Mouse (Mus musculus): Measurements from ENCODE around the gene Shroom1.

Gene Shroom1

GRCm38 (mm10) chr11:53479171-53479782 is 22.3 kb downstream of the Shroom1 start:
- DNase-seq (ENCODE audit: low read depth, low spot score) = no peak

- DNase-seq (ENCODE audit: low read depth, low spot score) = peak; percentile 27
Measured at GRCm38 (mm10) chr11:53479783-53480301, 22.8 kb downstream of the Shroom1 start, which contains the start of the genes Gm9945 and Sowaha. TSS of gene Gm9945 (plus strand) at chr11:53480166. TSS of gene Sowaha (minus strand) at chr11:53480274.

GRCm38 (mm10) chr11:53481088-53481730 is 24.2 kb downstream of the Shroom1 start:
- no peak for DNase-seq (ENCODE audit: low read depth, low spot score)

GRCm38 (mm10) chr11:53483159-53483891 is 26.3 kb downstream of the Shroom1 start:
- DNase-seq (ENCODE audit: low read depth, low spot score) = no peak

DNA sequence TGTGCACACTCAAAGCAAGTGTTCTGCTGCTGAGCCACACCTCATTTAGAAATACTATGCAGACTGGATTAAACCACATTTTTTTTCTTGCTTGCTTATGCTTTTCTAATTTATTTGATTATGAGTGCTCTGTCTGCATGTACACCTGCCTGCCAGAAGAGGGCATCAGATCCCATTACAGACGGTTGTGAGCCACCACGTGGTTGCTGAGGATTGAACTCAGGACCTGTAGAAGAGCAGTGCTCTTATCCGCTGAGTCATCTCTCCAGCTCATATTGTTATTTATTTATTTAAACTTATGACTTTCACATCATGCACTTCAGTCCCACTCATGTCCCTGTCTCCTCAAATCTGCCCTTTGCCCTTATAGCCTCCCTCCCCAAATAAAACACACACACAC is 28.7 kb downstream of the Shroom1 start:
- DNase-seq (ENCODE audit: low read depth, low spot score) = no peak

- no peak for DNase-seq (ENCODE audit: low read depth, low spot score)
Measured at GRCm38 (mm10) chr11:53486351-53486750, 29.3 kb downstream of the Shroom1 start.

- DNase-seq (ENCODE audit: low read depth, low spot score) = no peak
Measured at GRCm38 (mm10) chr11:53486822-53487594, 30.0 kb downstream of the Shroom1 start.

DNA sequence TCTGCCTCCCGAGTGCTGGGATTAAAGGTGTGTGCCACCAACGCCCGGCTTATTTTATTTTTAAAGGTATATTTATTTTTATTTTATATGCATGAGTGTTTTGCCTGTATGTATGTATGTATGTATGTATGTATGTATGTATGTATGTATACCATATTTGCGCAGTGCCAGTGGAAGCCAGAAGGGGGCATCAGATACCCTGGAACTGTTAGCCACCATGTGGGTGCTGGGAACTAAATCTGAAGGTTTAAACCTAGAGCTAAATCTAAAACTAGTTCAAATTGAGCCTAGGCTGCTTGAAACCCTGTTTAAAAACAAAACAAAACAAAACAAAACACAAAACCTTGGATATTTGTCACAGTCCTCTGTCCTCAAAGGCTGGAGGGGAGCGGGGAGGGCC is 32.0 kb downstream of the Shroom1 start:
- DNase-seq (ENCODE audit: low read depth, low spot score) = no peak

DNA sequence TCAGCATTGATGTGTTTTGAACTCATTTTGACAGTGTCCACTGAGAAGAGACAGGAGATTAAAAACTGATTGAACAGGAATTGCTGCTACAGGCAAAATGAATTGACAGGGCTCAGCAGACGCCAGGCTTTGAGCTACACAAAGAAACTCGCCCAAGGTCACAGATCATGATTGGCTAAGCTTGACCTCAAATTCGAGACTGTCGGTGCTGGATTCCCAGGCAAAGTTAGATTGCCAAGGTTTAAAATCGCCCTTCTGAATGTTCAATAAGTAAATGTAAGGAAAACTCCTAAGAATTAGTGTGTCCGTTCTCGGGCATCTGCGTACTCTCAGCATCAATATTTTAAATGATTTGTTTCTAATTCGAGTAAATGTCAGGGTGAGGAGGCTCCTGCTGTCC is 32.4 kb downstream of the Shroom1 start:
- DNase-seq (ENCODE audit: low read depth, low spot score) = no peak

- no peak for DNase-seq (ENCODE audit: low read depth, low spot score)
Measured at GRCm38 (mm10) chr11:53491954-53492401, 35.0 kb downstream of the Shroom1 start.

DNA sequence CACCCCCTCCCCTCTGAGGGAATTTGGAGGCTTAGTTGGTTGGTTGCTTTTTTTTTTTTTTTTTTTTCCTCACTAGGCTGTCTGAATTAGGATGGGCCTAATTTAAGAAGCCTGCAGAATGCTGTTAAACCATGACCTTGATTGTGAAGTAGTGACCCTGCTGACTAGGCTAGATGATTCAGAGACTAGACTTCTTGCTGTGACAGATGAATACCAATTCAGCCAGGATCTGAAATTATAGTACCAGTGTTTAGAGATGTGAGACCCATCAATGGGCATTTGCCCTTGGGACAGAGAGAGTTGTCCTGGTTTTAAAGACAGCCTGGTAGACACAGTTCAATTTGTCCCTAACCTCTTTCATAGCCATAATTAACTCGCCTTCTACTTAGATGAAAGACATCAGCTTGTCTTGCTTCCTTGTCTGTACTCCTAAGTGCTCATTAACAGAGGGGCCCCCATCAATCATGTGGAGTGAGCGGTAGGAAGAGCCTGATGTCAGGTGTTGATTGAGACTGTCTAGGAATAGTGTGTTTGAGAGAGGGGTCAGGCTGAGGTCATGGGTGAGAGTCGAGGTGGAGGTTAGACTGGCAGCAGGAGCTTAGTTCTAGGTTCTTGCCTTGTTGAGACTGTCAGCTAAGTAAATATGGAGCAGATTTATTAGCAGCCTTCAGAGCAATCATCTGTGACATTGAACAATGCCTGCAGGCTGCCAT is 36.4 kb downstream of the Shroom1 start:
- no peak for DNase-seq (ENCODE audit: low read depth, low spot score)

GRCm38 (mm10) chr11:53495417-53495816 is 38.4 kb downstream of the Shroom1 start:
- no peak for DNase-seq (ENCODE audit: low read depth, low spot score)

DNA sequence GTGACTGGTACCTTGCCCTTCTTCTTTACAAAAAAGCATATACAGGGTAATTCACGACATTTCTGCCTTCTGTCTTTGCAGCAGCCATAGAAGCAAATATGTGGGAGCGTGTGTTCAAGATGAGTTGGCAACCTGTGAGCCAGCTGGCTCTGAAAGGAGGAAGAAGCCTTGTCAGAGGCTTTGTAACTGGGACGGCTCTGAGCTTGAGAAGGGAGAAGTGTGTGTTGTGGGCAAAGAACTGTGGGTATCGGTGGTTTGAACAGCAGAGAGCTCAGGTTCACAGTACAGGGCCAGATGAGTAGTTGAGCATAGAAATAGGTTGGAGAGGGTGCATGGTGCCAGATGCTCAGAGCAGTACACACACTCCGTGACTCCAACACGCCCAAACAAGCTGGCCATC is 39.9 kb downstream of the Shroom1 start:
- no peak for DNase-seq (ENCODE audit: low read depth, low spot score)

DNA sequence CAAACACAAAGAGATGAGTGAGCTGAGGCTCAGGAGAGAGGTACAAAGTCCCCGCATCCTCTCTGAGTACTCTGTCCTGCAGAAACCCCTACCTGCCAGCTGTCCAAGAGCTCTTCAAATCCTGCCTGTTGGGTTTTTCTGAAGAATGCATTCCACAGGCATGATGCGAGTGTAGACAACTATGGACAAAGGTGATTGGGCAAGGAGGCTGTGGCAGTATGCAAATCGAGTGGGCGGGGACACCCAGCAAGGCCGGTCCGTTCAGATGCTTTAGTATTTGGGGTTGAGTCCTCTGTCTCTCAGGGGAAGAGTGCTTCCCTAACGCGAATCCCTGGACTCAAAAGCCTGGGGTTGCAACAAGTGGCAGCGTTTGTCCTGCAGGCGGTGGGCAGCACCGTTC is 43.6 kb downstream of the Shroom1 start:
- no peak for DNase-seq (ENCODE audit: low read depth, low spot score)

DNA sequence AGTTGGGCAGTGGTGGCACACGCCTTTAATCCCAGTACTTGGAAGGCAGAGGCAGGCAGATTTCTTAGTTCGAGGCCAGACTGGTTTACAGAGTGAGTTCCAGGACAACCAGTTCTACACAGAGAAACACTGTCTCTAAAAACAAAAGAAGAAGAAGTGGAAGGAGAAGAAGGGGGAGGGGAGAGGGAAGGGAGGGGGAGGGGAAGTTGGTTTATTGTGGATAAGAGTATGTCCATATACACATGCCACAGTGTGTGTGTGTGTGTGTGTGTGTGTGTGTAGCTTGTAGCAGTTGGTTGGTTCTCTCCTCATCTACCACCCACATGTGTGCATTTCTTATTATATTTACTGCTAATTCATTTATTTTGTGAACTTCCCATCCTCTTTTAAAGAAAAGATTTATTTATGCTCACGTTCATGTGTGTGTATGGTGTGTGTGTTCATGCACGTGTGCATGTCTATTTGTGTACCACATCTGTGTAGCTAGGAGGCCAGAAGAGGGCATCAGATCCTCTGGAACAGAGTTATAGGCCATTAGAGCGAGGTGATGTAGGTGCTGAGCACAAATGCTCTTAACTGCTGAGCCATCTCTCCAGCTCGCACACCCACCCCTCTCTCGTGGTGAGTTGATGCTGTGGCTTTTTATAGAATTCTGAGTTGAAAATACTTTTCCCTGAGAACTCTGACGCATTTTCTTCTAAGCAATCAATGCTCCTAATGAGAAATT is 45.2 kb downstream of the Shroom1 start:
- DNase-seq (ENCODE audit: low read depth, low spot score) = no peak

GRCm38 (mm10) chr11:53503738-53504137 is 46.7 kb downstream of the Shroom1 start:
- DNase-seq (ENCODE audit: low read depth, low spot score) = no peak

DNA sequence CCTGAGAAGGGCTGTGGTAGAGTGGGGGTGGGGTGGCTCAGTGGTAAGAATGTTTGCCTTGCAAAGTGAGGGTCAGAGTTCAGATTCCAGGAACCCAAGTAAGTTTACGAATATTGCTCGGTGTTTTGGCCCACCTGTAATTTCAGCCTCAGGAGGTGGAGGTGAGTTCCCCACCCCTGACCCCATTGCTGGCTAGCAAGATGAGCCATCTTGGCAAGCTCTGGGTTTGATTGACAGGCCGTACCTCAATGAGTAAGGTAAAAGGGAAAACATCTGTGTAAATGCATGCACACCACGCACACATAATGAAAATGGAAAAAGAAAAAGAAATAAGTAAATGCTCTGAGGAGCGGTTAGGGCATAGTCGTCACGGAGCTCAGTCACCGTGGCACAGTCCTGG is 47.4 kb downstream of the Shroom1 start:
- DNase-seq (ENCODE audit: low read depth, low spot score) = no peak

DNA sequence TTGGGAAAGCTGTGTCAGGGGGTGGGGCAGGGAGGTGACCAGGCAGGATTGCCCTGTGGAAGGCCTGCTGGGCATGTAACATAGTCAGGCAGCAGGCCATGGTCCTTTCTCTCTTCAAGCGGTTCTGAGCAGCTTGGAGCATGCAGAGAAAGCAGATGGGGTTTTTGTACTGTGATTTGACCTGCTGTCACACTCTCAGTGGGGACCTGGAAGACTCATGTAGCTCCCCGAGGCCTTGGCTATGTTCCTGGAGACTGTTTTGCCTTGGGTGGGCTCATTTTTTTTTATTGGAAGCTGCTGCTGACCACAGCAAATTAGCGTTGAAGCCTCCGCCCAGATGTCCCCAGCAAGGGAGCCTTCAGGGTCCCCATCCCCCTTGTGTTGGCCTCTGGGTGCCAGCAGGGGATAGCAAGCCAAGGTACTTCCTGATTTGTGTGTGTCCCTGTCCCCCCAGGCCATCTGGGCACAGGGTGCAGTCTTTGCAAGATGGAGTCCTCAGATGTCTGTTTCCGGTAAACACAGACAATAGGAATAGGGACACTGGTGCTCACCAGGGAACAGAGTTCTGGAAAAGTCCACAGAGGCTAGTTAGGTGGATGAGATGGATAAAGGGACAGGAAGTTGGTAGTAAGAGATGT is 48.1 kb downstream of the Shroom1 start:
- DNase-seq (ENCODE audit: low read depth, low spot score) = no peak

- no peak for DNase-seq (ENCODE audit: low read depth, low spot score)
Measured at GRCm38 (mm10) chr11:53507098-53507805, 50.2 kb downstream of the Shroom1 start.
